Mouse (Mus musculus): Measurements from ENCODE around the gene Ssr1. TPM values are rescaled to one million over a fixed set of nuclear protein-coding genes. Genes with fewer than 3 reads are reported as not detected.

The Ssr1 gene
- polyA plus RNA-seq, 1 experiment from 2014 or later, result 118 TPM

DNA sequence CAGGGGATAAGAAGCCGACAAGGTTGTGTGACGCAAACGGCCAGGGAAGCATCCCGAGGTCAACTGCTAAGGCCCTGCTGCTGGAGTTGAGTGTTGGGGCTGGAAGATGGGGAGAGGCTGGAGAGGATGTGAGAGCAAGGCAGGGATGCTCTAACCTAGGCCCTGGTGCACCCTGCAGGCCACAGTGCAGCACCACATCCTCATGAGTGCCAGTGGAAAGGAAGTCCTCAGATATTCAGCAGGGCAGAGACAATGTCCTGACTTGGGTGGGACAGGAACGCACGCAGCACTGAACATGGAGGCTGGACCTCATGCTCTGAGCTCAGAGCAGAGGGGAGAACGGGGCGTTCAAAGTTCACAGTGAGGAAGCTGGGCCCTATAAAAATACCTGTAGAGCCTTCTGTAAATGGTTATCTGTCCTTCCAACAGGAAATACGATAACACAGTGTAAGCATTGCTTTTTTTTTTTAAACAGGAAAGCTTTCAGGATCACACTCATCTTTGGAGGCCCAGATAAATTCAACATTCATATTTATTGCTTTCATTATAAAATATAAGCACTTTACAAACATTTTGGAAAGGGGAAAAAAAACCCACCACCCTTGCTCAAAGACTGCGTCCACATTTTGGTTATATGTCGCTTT, 23.0 kb downstream of the Ssr1 start:
- Histone ChIP-seq H3K4me1 (replicated peaks; ENCODE audit: control insufficient read depth, insufficient read depth, low read length) (0 out of 2 replicates have a peak, but pooled peaks cover 1% of the 10 kb centered on the region), H3K27me3 (ENCODE audit: control insufficient read depth, insufficient read depth, low read length) (no peaks in the 10 kb centered on the region), H3K4me3 (ENCODE audit: low read depth, low read length) (no peak overlapping the region), H3K4me2 (ENCODE audit: low read depth, low read length, severe bottlenecking) (no peak overlapping the region), H3K36me3 (ENCODE audit: control insufficient read depth, insufficient read depth, low read length) (no peaks in the 10 kb centered on the region), H3K9ac (ENCODE audit: low read length) (no peak overlapping the region), H3K9me3 (ENCODE audit: control insufficient read depth, low read length) (no peaks in the 10 kb centered on the region), H3K27ac (ENCODE audit: low read depth, low read length) (no peak overlapping the region)
- no peak for DNase-seq (ENCODE audit: low spot score)
- 89% methylated on average over 11 of the region's 11 CpGs for WGBS
- no peak for ATAC-seq (replicated peaks; ENCODE audit: low FRiP score)

- H3K9me3 ChIP-seq (ENCODE audit: control insufficient read depth, low read length), result no peaks in the 10 kb centered on the region
- no peak overlapping the region for H3K27ac ChIP-seq (ENCODE audit: low read depth, low read length)
- 75% methylated on average over 8 of the region's 8 CpGs for WGBS
- no peak overlapping the region for H3K9ac ChIP-seq (ENCODE audit: low read length)
- no peaks in the 10 kb centered on the region for H3K36me3 ChIP-seq (ENCODE audit: control insufficient read depth, insufficient read depth, low read length)
- ATAC-seq (replicated peaks; ENCODE audit: low FRiP score), result no peak
- H3K4me2 ChIP-seq (ENCODE audit: low read depth, low read length, severe bottlenecking), result no peak overlapping the region
- no peak overlapping the region for H3K4me3 ChIP-seq (ENCODE audit: low read depth, low read length)
- DNase-seq (ENCODE audit: low spot score), result no peak
- H3K4me1 ChIP-seq (replicated peaks; ENCODE audit: control insufficient read depth, insufficient read depth, low read length), result 0 out of 2 replicates have a peak, but pooled peaks cover 1% of the 10 kb centered on the region
- H3K27me3 ChIP-seq (ENCODE audit: control insufficient read depth, insufficient read depth, low read length), result no peaks in the 10 kb centered on the region
Observed at GRCm38 (mm10) chr13:37969988-37970387, 24.0 kb downstream of the Ssr1 start.

- no peaks in the 10 kb centered on the region for H3K9me3 ChIP-seq (ENCODE audit: control insufficient read depth, low read length)
- no peak for ATAC-seq (replicated peaks; ENCODE audit: low FRiP score)
- no peak overlapping the region for H3K9ac ChIP-seq (ENCODE audit: low read length)
- H3K36me3 ChIP-seq (ENCODE audit: control insufficient read depth, insufficient read depth, low read length), result no peaks in the 10 kb centered on the region
- H3K4me1 ChIP-seq (replicated peaks; ENCODE audit: control insufficient read depth, insufficient read depth, low read length), result peaks cover 1% of the 10 kb centered on the region; the same call in 1 of the 2 replicates
- H3K4me2 ChIP-seq (ENCODE audit: low read depth, low read length, severe bottlenecking), result no peak overlapping the region
- WGBS, result 12% methylated on average over 14 of the region's 14 CpGs
- no peaks in the 10 kb centered on the region for H3K27me3 ChIP-seq (ENCODE audit: control insufficient read depth, insufficient read depth, low read length)
- H3K27ac ChIP-seq (ENCODE audit: low read depth, low read length), result no peak overlapping the region
- H3K4me3 ChIP-seq (ENCODE audit: low read depth, low read length), result no peak overlapping the region
- DNase-seq (ENCODE audit: low spot score), result peak; percentile 92
Observed at GRCm38 (mm10) chr13:37969337-37969736, 24.7 kb downstream of the Ssr1 start.

- Histone ChIP-seq H3K9ac (ENCODE audit: low read length) (no peak overlapping the region; the same call in 1 of the 2 replicates), H3K27ac (ENCODE audit: low read depth, low read length) (no peak overlapping the region), H3K36me3 (ENCODE audit: control insufficient read depth, insufficient read depth, low read length) (no peaks in the 10 kb centered on the region), H3K4me1 (replicated peaks; ENCODE audit: control insufficient read depth, insufficient read depth, low read length) (peaks cover 8% of the 10 kb centered on the region; the same call in 1 of the 2 replicates), H3K4me2 (ENCODE audit: low read depth, low read length, severe bottlenecking) (0 out of 2 replicates have a peak overlapping the region, but pooled peaks have one; percentile 6), H3K9me3 (ENCODE audit: control insufficient read depth, low read length) (no peaks in the 10 kb centered on the region), H3K27me3 (ENCODE audit: control insufficient read depth, insufficient read depth, low read length) (no peaks in the 10 kb centered on the region), H3K4me3 (ENCODE audit: low read depth, low read length) (no peak overlapping the region)
- ATAC-seq (replicated peaks; ENCODE audit: low FRiP score) (no peak), DNase-seq (ENCODE audit: low spot score) (no peak)
- WGBS, result 66% methylated on average over 10 of the region's 10 CpGs
Observed at GRCm38 (mm10) chr13:37967565-37967964, 26.5 kb downstream of the Ssr1 start.

GRCm38 (mm10) chr13:37967052-37967437, 27.0 kb downstream of the Ssr1 start:
- no peak overlapping the region for H3K27ac ChIP-seq (ENCODE audit: low read depth, low read length)
- no peak overlapping the region; the same call in 1 of the 2 replicates for H3K9ac ChIP-seq (ENCODE audit: low read length)
- H3K9me3 ChIP-seq (ENCODE audit: control insufficient read depth, low read length), result no peaks in the 10 kb centered on the region
- H3K36me3 ChIP-seq (ENCODE audit: control insufficient read depth, insufficient read depth, low read length), result no peaks in the 10 kb centered on the region
- peaks cover 8% of the 10 kb centered on the region; the same call in 1 of the 2 replicates for H3K4me1 ChIP-seq (replicated peaks; ENCODE audit: control insufficient read depth, insufficient read depth, low read length)
- H3K4me2 ChIP-seq (ENCODE audit: low read depth, low read length, severe bottlenecking), result 0 out of 2 replicates have a peak overlapping the region, but pooled peaks have one; percentile 6
- ATAC-seq (replicated peaks; ENCODE audit: low FRiP score), result no peak
- no peak overlapping the region for H3K4me3 ChIP-seq (ENCODE audit: low read depth, low read length)
- no peak for DNase-seq (ENCODE audit: low spot score)
- no peaks in the 10 kb centered on the region for H3K27me3 ChIP-seq (ENCODE audit: control insufficient read depth, insufficient read depth, low read length)
- WGBS, result 61% methylated on average over 12 of the region's 12 CpGs

- Histone ChIP-seq H3K9ac (ENCODE audit: low read length) (no peak overlapping the region), H3K4me3 (ENCODE audit: low read depth, low read length) (no peak overlapping the region), H3K4me2 (ENCODE audit: low read depth, low read length, severe bottlenecking) (no peak overlapping the region), H3K36me3 (ENCODE audit: control insufficient read depth, insufficient read depth, low read length) (no peaks in the 10 kb centered on the region), H3K4me1 (replicated peaks; ENCODE audit: control insufficient read depth, insufficient read depth, low read length) (peaks cover 8% of the 10 kb centered on the region; the same call in 1 of the 2 replicates), H3K9me3 (ENCODE audit: control insufficient read depth, low read length) (no peaks in the 10 kb centered on the region), H3K27ac (ENCODE audit: low read depth, low read length) (no peak overlapping the region), H3K27me3 (ENCODE audit: control insufficient read depth, insufficient read depth, low read length) (no peaks in the 10 kb centered on the region)
- DNase-seq (ENCODE audit: low spot score) (no peak), ATAC-seq (replicated peaks; ENCODE audit: low FRiP score) (no peak)
- 81% methylated on average over 15 of the region's 15 CpGs for WGBS
Observed at GRCm38 (mm10) chr13:37966256-37967051, 27.6 kb downstream of the Ssr1 start.

DNA sequence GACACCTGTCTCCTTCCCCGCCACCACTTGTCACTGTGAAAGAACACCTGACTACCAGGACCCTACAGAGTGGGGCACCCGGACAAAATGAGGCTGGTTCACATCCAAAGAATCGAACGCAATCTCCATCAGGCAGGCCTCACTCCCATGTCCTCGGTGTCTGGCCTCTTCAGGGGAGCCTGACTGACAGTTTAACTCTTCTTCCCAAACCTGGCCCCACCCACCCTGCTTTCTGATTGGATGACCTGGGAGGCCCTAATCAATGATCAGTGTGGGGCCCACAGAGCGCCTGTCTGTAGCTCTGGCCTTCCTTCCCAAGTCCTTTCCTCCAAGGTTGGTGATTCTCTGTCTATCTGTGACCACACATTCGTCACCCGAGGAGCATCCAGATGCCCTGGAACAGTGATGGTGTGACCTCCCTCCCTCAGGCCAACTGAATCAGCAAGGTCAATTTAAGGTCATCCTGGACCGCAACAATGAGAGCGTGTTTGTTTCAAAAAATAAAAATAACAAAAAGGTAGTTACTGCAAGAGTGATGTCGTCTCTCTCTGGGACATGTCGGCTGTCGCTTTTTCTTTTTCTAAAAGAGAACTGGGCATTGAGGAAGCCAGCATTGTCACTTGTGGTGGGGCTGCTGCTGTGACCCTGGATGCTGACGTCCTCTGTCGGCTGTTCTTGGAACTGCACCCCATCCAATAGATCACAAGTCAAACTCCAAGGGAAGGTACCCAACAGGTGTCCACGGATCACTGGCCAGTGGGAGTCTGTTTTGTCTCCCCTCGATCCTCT, 28.7 kb downstream of the Ssr1 start:
- Histone ChIP-seq H3K27me3 (ENCODE audit: control insufficient read depth, insufficient read depth, low read length) (no peaks in the 10 kb centered on the region), H3K4me1 (replicated peaks; ENCODE audit: control insufficient read depth, insufficient read depth, low read length) (peaks cover 8% of the 10 kb centered on the region; the same call in 1 of the 2 replicates), H3K27ac (ENCODE audit: low read depth, low read length) (no peak overlapping the region), H3K4me3 (ENCODE audit: low read depth, low read length) (no peak overlapping the region), H3K36me3 (ENCODE audit: control insufficient read depth, insufficient read depth, low read length) (no peaks in the 10 kb centered on the region), H3K4me2 (ENCODE audit: low read depth, low read length, severe bottlenecking) (no peak overlapping the region), H3K9ac (ENCODE audit: low read length) (no peak overlapping the region), H3K9me3 (ENCODE audit: control insufficient read depth, low read length) (no peaks in the 10 kb centered on the region)
- DNase-seq (ENCODE audit: low spot score) (no peak), ATAC-seq (replicated peaks; ENCODE audit: low FRiP score) (peak; percentile 18; the same call in 1 of the 2 replicates)
- WGBS, result 24% methylated on average over 17 of the region's 17 CpGs
